Mouse (Mus musculus) G1E-ER4 (cell line): ENCODE measurements at regions not wholly inside any gene's neighbourhood (a gene's known extent, or its start where the extent isn't known, plus 50 kb on each side); places are given as distances from the start of the nearest gene placed in this dataset.

Experiments used
- GATA1 ChIP-seq: IDR thresholded peaks from one replicate; pipeline ENCODE4 v1.8.0; 2012; ENCODE audit warnings: low read length, inconsistent platforms

- TF ChIP-seq GATA1: no peak
Observed at GRCm38 (mm10) chr13:63627184-63627893, 53.9 kb upstream of the Ptch1 start.

- no peak for TF ChIP-seq GATA1
Observed at GRCm38 (mm10) chr13:63627894-63628287, 54.5 kb upstream of the Ptch1 start.

- no peak for TF ChIP-seq GATA1
Observed at GRCm38 (mm10) chr13:63631771-63632347, 58.5 kb upstream of the Ptch1 start.

GRCm38 (mm10) chr13:63634294-63634693, 60.9 kb upstream of the Ptch1 start:
- no peak for TF ChIP-seq GATA1

- TF ChIP-seq GATA1: no peak
Observed at GRCm38 (mm10) chr13:63641649-63642226, 68.3 kb upstream of the Ptch1 start.

GRCm38 (mm10) chr13:63642617-63643016, 69.2 kb upstream of the Ptch1 start:
- TF ChIP-seq GATA1: no peak

GRCm38 (mm10) chr13:63643394-63643793, 70.0 kb upstream of the Ptch1 start:
- TF ChIP-seq GATA1: no peak

GRCm38 (mm10) chr13:63644308-63644707, 70.9 kb upstream of the Ptch1 start:
- TF ChIP-seq GATA1: no peak

GRCm38 (mm10) chr13:63649058-63649647, 75.8 kb upstream of the Ptch1 start:
- no peak for TF ChIP-seq GATA1

GRCm38 (mm10) chr13:63654514-63654913, 81.1 kb upstream of the Ptch1 start:
- TF ChIP-seq GATA1: no peak

GRCm38 (mm10) chr13:63657115-63657514, 83.7 kb upstream of the Ptch1 start:
- no peak for TF ChIP-seq GATA1

GRCm38 (mm10) chr13:63659412-63659811, 86.0 kb upstream of the Ptch1 start:
- no peak for TF ChIP-seq GATA1

- TF ChIP-seq GATA1: no peak
Observed at GRCm38 (mm10) chr13:63660431-63660830, 87.0 kb upstream of the Ptch1 start.

- no peak for TF ChIP-seq GATA1
Observed at GRCm38 (mm10) chr13:63668576-63668975, 95.2 kb upstream of the Ptch1 start.

- no peak for TF ChIP-seq GATA1
Observed at GRCm38 (mm10) chr13:63669031-63669430, 95.6 kb upstream of the Ptch1 start.

GRCm38 (mm10) chr13:63672425-63672824, 99.0 kb upstream of the Ptch1 start:
- TF ChIP-seq GATA1: no peak

GRCm38 (mm10) chr13:63677696-63678095, 104.3 kb upstream of the Ptch1 start:
- TF ChIP-seq GATA1: no peak
